Mouse (Mus musculus) 3134 (cell line): Measurements from ENCODE around the gene Gfpt2.

Source experiments
- DNase-seq: peaks from one replicate; pipeline ENCODE4 v3.0.0-alpha.2; 2011; ENCODE audit warnings: low spot score; ENCODE audit not compliant: insufficient read length; ENCODE audit errors: extremely low read depth

Gfpt2 gene

GRCm38 (mm10) chr11:49876948-49877817 lies 83.2 kb downstream of the Gfpt2 start:
- DNase-seq, result no peak

- no peak for DNase-seq
Observed at GRCm38 (mm10) chr11:49879950-49880642, 86.1 kb downstream of the Gfpt2 start.

GRCm38 (mm10) chr11:49883394-49883793 lies 89.4 kb downstream of the Gfpt2 start:
- no peak for DNase-seq
